Comparison of ENCODE assay signal across 8 mouse cellular contexts in the genomic region with DNA sequence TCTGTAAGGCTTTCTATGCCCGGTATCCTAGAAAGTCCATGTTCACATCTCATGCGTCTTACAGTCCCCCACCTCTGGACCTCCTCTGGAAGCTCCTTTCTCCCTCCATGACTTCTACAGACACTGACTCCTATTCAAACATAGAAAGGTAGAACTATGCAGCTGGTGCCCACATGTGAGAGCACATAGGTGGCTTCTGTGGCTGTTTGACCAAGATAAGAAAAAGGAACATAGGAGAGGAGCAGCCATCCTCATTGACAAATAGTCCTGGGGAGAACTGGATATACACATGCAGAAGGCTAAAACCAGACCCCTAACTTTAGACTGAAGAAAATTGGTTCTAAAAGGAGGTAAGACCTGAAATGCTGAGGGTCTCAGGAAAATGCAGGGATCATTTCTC.
A peak's percentile ranks its signal among the peaks of the same experiment; 100 is the strongest.
DNase-seq lines count a peak whose midpoint lies in the region; ATAC-seq and TF ChIP-seq lines count a peak whose summit lies in the region.
"Not testable (repeated sequence)": the region's sequence is repeated elsewhere in the genome, so short reads cannot be mapped to it uniquely, and the experiment has no call there.

No protein-coding gene starts in this region.

- H3K36me3 ChIP-seq in MEL (ENCODE audit: control insufficient read depth in 1 of 2, insufficient read depth in 2 of 2, low read length in 2 of 2); liver, embryonic 11.5 days (ENCODE audit: control insufficient read depth, insufficient read depth, low read length); liver, embryonic 13.5 days; liver, embryonic 15.5 days (replicated peaks); liver, postnatal 0 days (replicated peaks; ENCODE audit: insufficient read depth, low read length): not testable (repeated sequence)

- 0 out of 4 replicates have a peak, but pooled peaks of 1 of the 2 experiments have one; percentile 8 for TF ChIP-seq EP300 in MEL (IDR thresholded peaks at IDR 0.05; ENCODE audit: low read depth in 1 of 2, low read length in 2 of 2)
- TF ChIP-seq EP300 in liver, postnatal 0 days (IDR thresholded peaks at IDR 0.05; ENCODE audit: low read depth), result 0 out of 2 replicates have a peak, but pooled peaks have one; percentile 45

- TF ChIP-seq RAD21 in MEL (IDR thresholded peaks at IDR 0.05; ENCODE audit: low read depth, low read length), result not testable (repeated sequence)

- H3K4me3 ChIP-seq in MEL (ENCODE audit: control insufficient read depth in 1 of 2, insufficient read depth in 1 of 2, low read depth in 2 of 2, low read length in 2 of 2); liver, embryonic 11.5 days (ENCODE audit: low read depth, low read length); liver, embryonic 13.5 days (replicated peaks); liver, embryonic 15.5 days (replicated peaks); liver, postnatal 0 days (ENCODE audit: low read depth, low read length): not testable (repeated sequence)

- H3K27ac ChIP-seq in MEL (ENCODE audit: control insufficient read depth, low read depth, low read length); liver, embryonic 11.5 days (ENCODE audit: low read depth, low read length); liver, postnatal 0 days (ENCODE audit: low read depth): not testable (repeated sequence)
- H3K27ac ChIP-seq in liver, embryonic 13.5 days, result peak overlapping the region; percentile 73
- H3K27ac ChIP-seq in liver, embryonic 15.5 days (replicated peaks), result peak overlapping the region; percentile 77

- H3K9ac ChIP-seq in MEL (ENCODE audit: control insufficient read depth, low read depth, low read length, poor library complexity, severe bottlenecking); liver, embryonic 11.5 days (ENCODE audit: low read depth, low read length); liver, embryonic 13.5 days; liver, embryonic 15.5 days; liver, postnatal 0 days (replicated peaks): not testable (repeated sequence)

- ATAC-seq in erythroid progenitor cell, adult 5-6 weeks (replicated peaks; ENCODE audit: low FRiP score, poor library complexity, severe bottlenecking), result peak; percentile 75
- peak; percentile 74 for ATAC-seq in liver, embryonic 11.5 days (replicated peaks; ENCODE audit: low FRiP score)
- ATAC-seq in liver, embryonic 13.5 days (ENCODE audit: low read depth), result peak; percentile 78
- ATAC-seq in liver, embryonic 15.5 days (ENCODE audit: insufficient read depth), result peak; percentile 87
- ATAC-seq in liver, postnatal 0 days, result peak; percentile 87
- peak; percentile 58 for ATAC-seq in megakaryocyte-erythroid progenitor cell, adult 5-6 weeks (replicated peaks; ENCODE audit: low FRiP score, low TSS enrichment, poor library complexity, severe bottlenecking)

- H3K9me3 ChIP-seq in MEL (replicated peaks; ENCODE audit: insufficient read depth, low read length); liver, embryonic 11.5 days (ENCODE audit: control insufficient read depth, low read length); liver, embryonic 13.5 days (replicated peaks); liver, embryonic 15.5 days (replicated peaks); liver, postnatal 0 days (ENCODE audit: low read length): not testable (repeated sequence)

- H3K4me2 ChIP-seq in liver, embryonic 11.5 days, result 0 out of 2 replicates have a peak overlapping the region, but pooled peaks have one; percentile 17
- H3K4me2 ChIP-seq in liver, embryonic 13.5 days, result peak overlapping the region; percentile 33; the same call in 1 of the 2 replicates
- peak overlapping the region; percentile 46 for H3K4me2 ChIP-seq in liver, embryonic 15.5 days
- H3K4me2 ChIP-seq in liver, postnatal 0 days (ENCODE audit: low read depth, low read length), result not testable (repeated sequence)

- peak; percentile 10 for DNase-seq in MEL (ENCODE audit: low read depth, low spot score)
- DNase-seq in c-Kit-positive CD71-positive TER-119-negative erythroid progenitor cells, embryonic 14.5 days (ENCODE audit: low read depth), result peak; percentile 8
- not testable (repeated sequence) for DNase-seq in liver, embryonic 11.5 days (ENCODE audit: low spot score); liver, postnatal 0 days
- DNase-seq in liver, embryonic 13.5 days, result peak; percentile 14

- TF ChIP-seq CTCF in MEL (IDR thresholded peaks at IDR 0.05 in 2 of 3, conservative IDR thresholded peaks at IDR 0.05 in 1 of 3; ENCODE audit: control insufficient read depth in 1 of 3, insufficient read depth in 1 of 3, low read depth in 2 of 3, low read length in 3 of 3, poor library complexity in 1 of 3, severe bottlenecking in 1 of 3); liver, postnatal 0 days (IDR thresholded peaks at IDR 0.05; ENCODE audit: low read depth): not testable (repeated sequence)

- WGBS in liver, embryonic 11.5 days, result 80% methylated on average over 2 of the region's 2 CpGs
- 66% methylated on average over 2 of the region's 2 CpGs for WGBS in liver, embryonic 13.5 days (ENCODE audit: insufficient replicate concordance)
- WGBS in liver, embryonic 15.5 days (ENCODE audit: insufficient replicate concordance), result 70% methylated on average over 2 of the region's 2 CpGs
- 78% methylated on average over 2 of the region's 2 CpGs for WGBS in liver, postnatal 0 days (ENCODE audit: insufficient replicate concordance)

- not testable (repeated sequence) for TF ChIP-seq POLR2A in MEL (IDR thresholded peaks at IDR 0.05; ENCODE audit: control insufficient read depth in 1 of 2, insufficient read depth in 1 of 2, low read depth in 1 of 2, low read length in 2 of 2, poor library complexity in 1 of 2)

- not testable (repeated sequence) for H3K4me1 ChIP-seq in MEL (ENCODE audit: control insufficient read depth in 1 of 2, insufficient read depth in 2 of 2, low read length in 2 of 2); liver, embryonic 11.5 days (replicated peaks; ENCODE audit: control insufficient read depth, insufficient read depth, low read length); liver, postnatal 0 days (ENCODE audit: insufficient read depth)
- peaks cover 12% of the 10 kb centered on the region for H3K4me1 ChIP-seq in liver, embryonic 13.5 days (replicated peaks)
- peaks cover 11% of the 10 kb centered on the region for H3K4me1 ChIP-seq in liver, embryonic 15.5 days (replicated peaks)

- H3K79me2 ChIP-seq in MEL (ENCODE audit: control insufficient read depth, insufficient read depth, low read length, poor library complexity), result not testable (repeated sequence)

- not testable (repeated sequence) for H3K27me3 ChIP-seq in MEL (ENCODE audit: control insufficient read depth in 1 of 2, insufficient read depth in 2 of 2, low read length in 2 of 2); liver, embryonic 11.5 days (replicated peaks; ENCODE audit: control insufficient read depth, insufficient read depth, low read length); liver, embryonic 13.5 days; liver, embryonic 15.5 days; liver, postnatal 0 days (ENCODE audit: insufficient read depth, low read length)

TF ChIP-seq in MEL, 35 proteins besides CTCF, POLR2A, EP300 and RAD21:
- peak; percentile 28; the same call in 1 of the 2 replicates for TF ChIP-seq TAL1 (IDR thresholded peaks at IDR 0.05; ENCODE audit: low read length)
